20 mouse cellular contexts compared by ENCODE assay signal in the genomic region with DNA sequence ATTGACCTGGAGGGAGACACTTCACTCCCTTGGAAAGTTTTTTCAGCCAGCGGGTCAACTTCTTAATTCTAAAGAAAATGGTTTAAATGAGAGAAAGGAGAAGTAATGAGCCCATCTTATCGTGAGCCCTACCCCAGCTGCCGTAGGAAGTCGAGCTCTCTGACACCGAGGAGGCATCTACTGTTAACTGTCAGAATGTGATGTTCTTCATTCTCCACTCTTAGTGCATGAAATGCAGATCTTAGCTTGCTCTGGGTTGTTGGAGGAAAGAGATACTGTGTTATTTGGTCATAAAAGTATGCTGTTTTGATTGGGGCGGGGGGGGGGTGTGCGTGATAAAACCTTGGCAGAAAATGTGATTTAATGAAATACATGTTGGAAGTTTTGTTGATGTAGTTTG.
DNase-seq lines count a peak whose midpoint lies in the region; ATAC-seq lines count a peak whose summit lies in the region.
"Had no signal": no experiment of that assay in that cellular context is flagged by ENCODE, and none has a peak within 500 bp of the region (broad histone marks: within the 10 kb centered on the region; RNA-seq: fewer than 3 reads in every experiment).

No protein-coding gene starts in this region.

- peaks cover 1% of the 10 kb centered on the region; the same call in 1 of the 2 replicates for H3K36me3 ChIP-seq in hindbrain, embryonic 10.5 days
- no peaks in the 10 kb centered on the region for H3K36me3 ChIP-seq in hindbrain, embryonic 16.5 days (ENCODE audit: control insufficient read depth, insufficient read depth, low read length)
- H3K36me3 ChIP-seq in splenic B cell, adult 2 months (ENCODE audit: control insufficient read depth, insufficient read depth, low read length, poor library complexity, severe bottlenecking) = no peaks in the 10 kb centered on the region
- H3K36me3 ChIP-seq in midbrain, embryonic 15.5 days (replicated peaks) = no peaks in the 10 kb centered on the region
- H3K36me3 ChIP-seq: heart, embryonic 12.5 days; hindbrain, embryonic 15.5 days; lung, embryonic 15.5 days; midbrain, embryonic 12.5 days; neural tube, embryonic 13.5 days had no signal

- 69% methylated on average over 7 of the region's 7 CpGs for WGBS in hindbrain, embryonic 10.5 days
- WGBS in hindbrain, embryonic 16.5 days = 84% methylated on average over 7 of the region's 7 CpGs
- WGBS in midbrain, embryonic 15.5 days = 86% methylated on average over 7 of the region's 7 CpGs

- no peak for DNase-seq in hindbrain, embryonic 10.5 days (ENCODE audit: low spot score)
- DNase-seq in spleen, postnatal 36 days (ENCODE audit: low spot score in 2 of 2) = peak; percentile 10 to 25
- no peak for DNase-seq in spleen, postnatal 14 days (ENCODE audit: low spot score in 2 of 2)
- peak; percentile 35 for DNase-seq in splenic B cell, adult 2 months (ENCODE audit: low read depth, low spot score)
- DNase-seq in testis, postnatal 10 days (ENCODE audit: low spot score) = no peak
- DNase-seq: cerebellum, adult 18-20 months; cerebellum, postnatal 36 days; heart, postnatal 14 days; thymus, adult 18-20 months had no signal

- no peak for ATAC-seq in hindbrain, embryonic 16.5 days
- ATAC-seq in granulocyte monocyte progenitor cell, adult 5-6 weeks (replicated peaks; ENCODE audit: poor library complexity, severe bottlenecking) = peak; percentile 61
- ATAC-seq in midbrain, embryonic 15.5 days (replicated peaks) = no peak
- ATAC-seq: intestine, postnatal 0 days had no signal

- no peaks in the 10 kb centered on the region for H3K27me3 ChIP-seq in hindbrain, embryonic 10.5 days (ENCODE audit: insufficient read depth, poor library complexity, severe bottlenecking)
- H3K27me3 ChIP-seq in hindbrain, embryonic 16.5 days (replicated peaks; ENCODE audit: control insufficient read depth, insufficient read depth, low read length) = no peaks in the 10 kb centered on the region
- no peaks in the 10 kb centered on the region for H3K27me3 ChIP-seq in splenic B cell, adult 2 months (ENCODE audit: control insufficient read depth, insufficient read depth, low read length, poor library complexity, severe bottlenecking)
- no peaks in the 10 kb centered on the region for H3K27me3 ChIP-seq in midbrain, embryonic 15.5 days (replicated peaks)
- H3K27me3 ChIP-seq: heart, embryonic 12.5 days; hindbrain, embryonic 15.5 days; lung, embryonic 15.5 days; midbrain, embryonic 12.5 days; neural tube, embryonic 13.5 days had no signal

- H3K9me3 ChIP-seq in hindbrain, embryonic 10.5 days = no peaks in the 10 kb centered on the region
- no peaks in the 10 kb centered on the region for H3K9me3 ChIP-seq in hindbrain, embryonic 16.5 days (ENCODE audit: control insufficient read depth, low read length)
- H3K9me3 ChIP-seq in midbrain, embryonic 15.5 days = no peaks in the 10 kb centered on the region
- H3K9me3 ChIP-seq: heart, embryonic 12.5 days; hindbrain, embryonic 15.5 days; lung, embryonic 15.5 days; midbrain, embryonic 12.5 days; neural tube, embryonic 13.5 days had no signal

- 0 out of 2 replicates have a peak overlapping the region, but pooled peaks have one; percentile 5 for H3K27ac ChIP-seq in hindbrain, embryonic 10.5 days
- H3K27ac ChIP-seq in hindbrain, embryonic 16.5 days (ENCODE audit: low read depth, low read length) = no peak overlapping the region
- no peak overlapping the region for H3K27ac ChIP-seq in midbrain, embryonic 15.5 days
- H3K27ac ChIP-seq: hindbrain, embryonic 15.5 days; liver, embryonic 14.5 days; macrophage; midbrain, embryonic 12.5 days; neural tube, embryonic 13.5 days had no signal

- H3K4me3 ChIP-seq in hindbrain, embryonic 10.5 days = no peak overlapping the region
- H3K4me3 ChIP-seq in hindbrain, embryonic 16.5 days (ENCODE audit: low read length) = no peak overlapping the region
- no peak overlapping the region for H3K4me3 ChIP-seq in midbrain, embryonic 15.5 days
- H3K4me3 ChIP-seq: heart, embryonic 12.5 days; hindbrain, embryonic 15.5 days; lung, embryonic 15.5 days; midbrain, embryonic 12.5 days; neural tube, embryonic 13.5 days had no signal

- H3K9ac ChIP-seq in hindbrain, embryonic 16.5 days (ENCODE audit: low read depth, low read length) = no peak overlapping the region
- no peak overlapping the region for H3K9ac ChIP-seq in midbrain, embryonic 15.5 days
- H3K9ac ChIP-seq: heart, embryonic 12.5 days; hindbrain, embryonic 15.5 days; liver, embryonic 14.5 days; lung, embryonic 15.5 days; midbrain, embryonic 12.5 days; neural tube, embryonic 13.5 days had no signal

- peaks cover 64% of the 10 kb centered on the region for H3K4me1 ChIP-seq in hindbrain, embryonic 10.5 days (replicated peaks)
- peaks cover 12% of the 10 kb centered on the region for H3K4me1 ChIP-seq in hindbrain, embryonic 16.5 days (ENCODE audit: control insufficient read depth, insufficient read depth, low read depth, low read length)
- H3K4me1 ChIP-seq in midbrain, embryonic 15.5 days = peaks cover 14% of the 10 kb centered on the region

- no peak overlapping the region for H3K4me2 ChIP-seq in hindbrain, embryonic 16.5 days (ENCODE audit: low read length)
- no peak overlapping the region for H3K4me2 ChIP-seq in midbrain, embryonic 15.5 days
- H3K4me2 ChIP-seq: heart, embryonic 12.5 days; hindbrain, embryonic 15.5 days; lung, embryonic 15.5 days; midbrain, embryonic 12.5 days; neural tube, embryonic 13.5 days had no signal

Comparison
In these comparisons a context has a peak if more than half of its experiments do, and no peak if none do; other contexts are left out.
1. DNase-seq: peak in spleen, postnatal 36 days (2 of 2) and splenic B cell, adult 2 months (single experiment); none in hindbrain, embryonic 10.5 days (single experiment), spleen, postnatal 14 days (0 of 2) and testis, postnatal 10 days (single experiment).